Mouse (Mus musculus) ES-E14 (cell line): ENCODE measurements around the gene Ccdc151. TPM values are rescaled to one million over a fixed set of nuclear protein-coding genes. Genes with fewer than 3 reads are reported as not detected.

Source experiments
- DNase-seq: peaks from one replicate; pipeline ENCODE4 v3.0.0-alpha.2; 2013; ENCODE audit warnings: low read depth, low spot score
- H3K27ac ChIP-seq: 2 replicates; pipeline ENCODE4 v1.5.1; 2012; ENCODE audit warnings: low read depth, mild to moderate bottlenecking, low read length, moderate library complexity, mixed read lengths; ENCODE audit not compliant: poor library complexity, insufficient read depth, severe bottlenecking
- H3K36me3 ChIP-seq: 2 replicates; pipeline ENCODE4 v1.6.1; 2012; ENCODE audit warnings: mild to moderate bottlenecking, low read length, moderate library complexity, mixed read lengths; ENCODE audit not compliant: control insufficient read depth, poor library complexity, insufficient read depth, severe bottlenecking
- H3K4me1 ChIP-seq, 2 experiments: fragments of 150-350 bp in 1 of 2; sonication (generic) in 1 of 2; 2 replicates each; pipeline ENCODE4 v1.6.1; 2012; ENCODE audit warnings: low read length in 2 of 2, mild to moderate bottlenecking in 1 of 2, mixed read lengths in 1 of 2; ENCODE audit not compliant: control insufficient read depth in 2 of 2, insufficient read depth in 2 of 2, poor library complexity in 1 of 2
- H3K4me3 ChIP-seq, 2 experiments: fragments of 150-350 bp in 1 of 2; sonication (generic) in 1 of 2; 2 replicates each; pipeline ENCODE4 v1.5.1; 2012; ENCODE audit warnings: low read length in 2 of 2, low read depth in 1 of 2, mild to moderate bottlenecking in 1 of 2, mixed read lengths in 1 of 2; ENCODE audit not compliant: insufficient read depth in 1 of 2, poor library complexity in 1 of 2, severe bottlenecking in 1 of 2
- H3K9ac ChIP-seq: 2 replicates; pipeline ENCODE4 v1.6.1; 2012; ENCODE audit warnings: low read depth, mild to moderate bottlenecking, low read length, mixed read lengths; ENCODE audit not compliant: poor library complexity, insufficient read depth, severe bottlenecking
- H3K9me3 ChIP-seq: fragments of 150-350 bp; sonication (generic); 2 replicates; pipeline ENCODE4 v1.6.1; 2012; ENCODE audit warnings: low read depth, mild to moderate bottlenecking, low read length; ENCODE audit not compliant: control insufficient read depth, insufficient read depth
- CHD2 ChIP-seq: IDR thresholded peaks from 2 replicates; pipeline ENCODE4 v1.6.1; 2014; ENCODE audit warnings: mild to moderate bottlenecking, low read depth, low read length, inconsistent platforms
- HCFC1 ChIP-seq: IDR thresholded peaks from 2 replicates; pipeline ENCODE4 v1.6.1; 2012; ENCODE audit warnings: low read length, inconsistent platforms, borderline replicate concordance; ENCODE audit not compliant: insufficient read depth
- MAFK ChIP-seq: IDR thresholded peaks from 2 replicates; pipeline ENCODE4 v1.6.1; 2014; ENCODE audit warnings: mild to moderate bottlenecking, low read depth, low read length, inconsistent platforms; ENCODE audit not compliant: insufficient read depth
- ZC3H11A ChIP-seq: IDR thresholded peaks from 2 replicates; pipeline ENCODE4 v1.6.1; 2012; ENCODE audit warnings: low read depth, mild to moderate bottlenecking, inconsistent platforms, low read length, borderline replicate concordance
- ZNF384 ChIP-seq: IDR thresholded peaks from 2 replicates; pipeline ENCODE4 v1.6.1; 2012; ENCODE audit warnings: low read depth, low read length, inconsistent platforms
- in situ Hi-C, 2 experiments: fragments of 600-800 bp; cut with MboI; formaldehyde crosslinking; loops; one replicate each; pipeline ENCODE4 v1.15.1; 2025; ENCODE audit warnings: low sequenced_read_pairs in 2 of 2, inconsistent platforms in 1 of 2; ENCODE audit not compliant: unreplicated experiment in 2 of 2
- total RNA-seq: library from RNA; depleted of rRNA; stranded (reverse); fragments of 300-350 nt; gene quantifications from 2 replicates; pipeline ENCODE4 v1.2.3, GENCODE M21; 2012

The Ccdc151 gene
- total RNA-seq, 1 experiment = 1.4 TPM

DNA sequence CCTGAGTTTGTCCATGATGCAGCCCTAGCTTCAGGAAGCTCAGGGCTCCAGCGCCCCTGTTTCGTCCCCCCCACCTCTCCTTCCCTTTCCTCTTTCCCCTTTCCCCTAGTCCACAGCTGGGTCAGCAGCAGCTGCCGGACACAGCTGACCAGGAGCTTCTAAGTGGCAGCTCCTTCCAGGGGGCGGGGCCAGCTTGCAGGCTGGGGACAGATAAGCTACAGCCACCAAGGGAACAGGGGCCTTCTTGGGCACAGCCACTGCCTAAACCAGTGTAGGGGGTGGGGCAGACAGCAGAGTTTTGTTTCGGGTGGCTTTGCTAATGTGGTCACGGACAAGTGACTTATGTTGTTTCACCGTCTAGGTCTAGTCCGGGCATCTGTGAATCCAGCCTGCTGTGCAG, 39.0 kb downstream of the Ccdc151 start, which contains the start of gene Epor:
TSS of gene Epor (minus strand) at position 90 of the 400 bp plus-strand sequence.
- Histone ChIP-seq H3K4me1 (peaks cover 0 to 7% of the 10 kb centered on the region in 2 experiments; a peak in 2 of 4 replicates), H3K4me3 (peak within 1 kb of the TSS; percentile 54 to 68), H3K9me3 (no peaks in the 10 kb centered on the region), H3K36me3 (no peaks in the 10 kb centered on the region), H3K9ac (peak within 1 kb of the TSS; percentile 42; the same call in 1 of the 2 replicates), H3K27ac (no peak within 1 kb of the TSS)
- no peak for DNase-seq
- in situ Hi-C loops = no loop called here
- TF ChIP-seq ZNF384 (no peak), MAFK (no peak), ZC3H11A (no peak), HCFC1 (no peak), CHD2 (no peak)

- peak; percentile 56 for DNase-seq
- Histone ChIP-seq H3K27ac (no peak overlapping the region), H3K9ac (peak overlapping the region; percentile 42; the same call in 1 of the 2 replicates), H3K4me1 (peaks cover 0 to 9% of the 10 kb centered on the region in 2 experiments; a peak in 2 of 4 replicates), H3K9me3 (no peaks in the 10 kb centered on the region), H3K4me3 (peak overlapping the region; percentile 54 to 68), H3K36me3 (no peaks in the 10 kb centered on the region; the same call in 1 of the 2 replicates)
- TF ChIP-seq ZC3H11A = no peak
- no peak for TF ChIP-seq ZNF384
- in situ Hi-C loops = no loop called here
Measured at GRCm38 (mm10) chr9:21962416-21963059, 39.9 kb downstream of the Ccdc151 start.

- in situ Hi-C loops = no loop called here
- Histone ChIP-seq H3K4me3 (peak overlapping the region; percentile 54 to 68), H3K27ac (no peak overlapping the region), H3K9me3 (no peaks in the 10 kb centered on the region), H3K4me1 (peaks cover 0 to 9% of the 10 kb centered on the region in 2 experiments; a peak in 2 of 4 replicates), H3K36me3 (no peaks in the 10 kb centered on the region; the same call in 1 of the 2 replicates), H3K9ac (peak overlapping the region; percentile 42)
- TF ChIP-seq HCFC1 (no peak), MAFK (no peak), CHD2 (no peak), ZC3H11A (no peak), ZNF384 (no peak)
- no peak for DNase-seq
Measured at GRCm38 (mm10) chr9:21962010-21962409, 40.4 kb downstream of the Ccdc151 start.

GRCm38 (mm10) chr9:21961366-21961980, 41.0 kb downstream of the Ccdc151 start:
- H3K9me3 ChIP-seq = no peaks in the 10 kb centered on the region
- no peaks in the 10 kb centered on the region; the same call in 1 of the 2 replicates for H3K36me3 ChIP-seq
- in situ Hi-C loops = no loop called here
- H3K27ac ChIP-seq = no peak overlapping the region
- no peak for TF ChIP-seq HCFC1
- TF ChIP-seq ZC3H11A = no peak
- no peak for TF ChIP-seq MAFK
- no peak for TF ChIP-seq ZNF384
- TF ChIP-seq CHD2 = no peak
- DNase-seq = no peak
- H3K9ac ChIP-seq = peak overlapping the region; percentile 31; the same call in 1 of the 2 replicates
- peaks cover 0 to 9% of the 10 kb centered on the region in 2 experiments; a peak in 2 of 4 replicates for H3K4me1 ChIP-seq
- peak overlapping the region; percentile 54 to 68 for H3K4me3 ChIP-seq
